Mouse (Mus musculus) hindbrain, embryonic 14.5 days (tissue): ENCODE data around the gene Ccdc183. TPM values are rescaled to one million over a fixed set of nuclear protein-coding genes. Genes with fewer than 3 reads are reported as not detected.
A peak's percentile ranks its signal among the peaks of the same experiment; 100 is the strongest.

ENCODE experiments used
- ATAC-seq: fragments of 200-750 bp; cut with Nextera tagmentation; 2 replicates; pipeline ENCODE4 v1.8.0; 2017; ENCODE audit warnings: moderate number of reproducible peaks, mild to moderate bottlenecking, moderate TSS enrichment, moderate library complexity; ENCODE audit not compliant: low FRiP score
- DNase-seq: peaks from one replicate; pipeline ENCODE4 v3.0.0-alpha.2; 2015; ENCODE audit warnings: low spot score
- H3K27ac ChIP-seq: fragments of 300-500 bp; sonication (generic); 2 replicates; pipeline ENCODE4 v1.5.1; 2014; ENCODE audit warnings: mild to moderate bottlenecking, moderate library complexity
- H3K27me3 ChIP-seq: fragments of 300-500 bp; sonication (generic); 2 replicates; pipeline ENCODE4 v1.6.1; 2014; ENCODE audit warnings: mild to moderate bottlenecking, low read length, mixed read lengths; ENCODE audit not compliant: control insufficient read depth, insufficient read depth
- H3K36me3 ChIP-seq: fragments of 300-500 bp; sonication (generic); replicated peaks from 2 replicates; pipeline ENCODE4 v1.6.1; 2014; ENCODE audit not compliant: control insufficient read depth, insufficient read depth
- H3K4me1 ChIP-seq: fragments of 300-500 bp; sonication (generic); replicated peaks from 2 replicates; pipeline ENCODE4 v1.6.1; 2014; ENCODE audit warnings: antibody characterized with exemption, low read length, mixed read lengths; ENCODE audit not compliant: control insufficient read depth, insufficient read depth
- H3K4me2 ChIP-seq: fragments of 300-500 bp; sonication (generic); replicated peaks from 2 replicates; pipeline ENCODE4 v1.6.1; 2014; ENCODE audit warnings: mild to moderate bottlenecking, moderate library complexity
- H3K4me3 ChIP-seq: fragments of 300-500 bp; sonication (generic); replicated peaks from 2 replicates; pipeline ENCODE4 v1.5.1; 2014; ENCODE audit warnings: mild to moderate bottlenecking, low read length
- H3K9ac ChIP-seq: fragments of 300-500 bp; sonication (generic); 2 replicates; pipeline ENCODE4 v1.6.1; 2014
- H3K9me3 ChIP-seq: fragments of 300-500 bp; sonication (generic); 2 replicates; pipeline ENCODE4 v1.6.1; 2016; ENCODE audit warnings: low read length; ENCODE audit not compliant: control insufficient read depth
- WGBS: fragments of 180-500 bp; shearing (Covaris S2); extraction: QIAGEN DNeasy Blood & Tissue Kit; methylation state at CpG from one replicate; pipeline ENCODE4 v1.1.7; 2014; 5-methylcytosine and 5-hydroxymethylcytosine counted together
- polyA plus RNA-seq: library from polyadenylated mRNA; unstranded; fragments of >200 nt; fragmentation: Nextera tagmentation; extraction: Ambion mirVana; gene quantifications from 2 replicates; pipeline ENCODE4 v1.2.1, GENCODE M21; 2014

Ccdc183 gene
- polyA plus RNA-seq, result 0.26 and 0.44 TPM in 2 replicates

DNA sequence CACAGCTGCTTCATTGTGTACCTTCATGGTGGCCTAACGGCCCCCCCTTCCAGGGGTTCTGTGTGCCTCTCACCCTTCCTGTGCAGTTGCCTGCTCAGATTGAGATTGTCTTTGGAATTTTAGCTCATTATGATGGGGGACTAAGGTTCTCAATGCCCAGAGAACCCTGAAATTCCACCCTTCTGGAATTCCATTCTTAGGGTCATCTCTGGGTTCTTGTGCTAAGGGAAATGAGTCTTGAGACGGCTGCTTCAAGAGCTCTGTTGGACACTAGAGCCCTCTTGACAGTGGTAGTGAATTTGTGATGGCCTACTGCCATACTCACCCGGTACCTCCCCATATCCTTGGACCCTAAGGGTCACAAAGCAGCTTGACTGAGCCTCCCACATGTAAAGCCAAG lies at the start of gene Ccdc183:
Gene Ccdc183 (minus strand): TSS at position 101 of the 400 bp plus-strand sequence.
- Histone ChIP-seq H3K4me1 (peaks cover 7% of the 10 kb centered on the region; the same call in 1 of the 2 replicates), H3K9ac (no peak within 1 kb of the TSS), H3K4me2 (no peak within 1 kb of the TSS), H3K9me3 (no peaks in the 10 kb centered on the region), H3K27ac (no peak within 1 kb of the TSS), H3K27me3 (peaks cover 41% of the 10 kb centered on the region), H3K4me3 (no peak within 1 kb of the TSS), H3K36me3 (no peaks in the 10 kb centered on the region)
- WGBS, result 74% methylated on average over 3 of the region's 3 CpGs
- no peak for DNase-seq
- ATAC-seq, result no peak

- ATAC-seq (no peak), DNase-seq (no peak)
- H3K4me1 ChIP-seq, result no peaks in the 10 kb centered on the region
- H3K9me3 ChIP-seq, result no peaks in the 10 kb centered on the region
- WGBS, result 72% methylated on average over 1 of the region's 1 CpGs
- no peaks in the 10 kb centered on the region for H3K27me3 ChIP-seq
- H3K27ac ChIP-seq, result no peak overlapping the region
- H3K4me2 ChIP-seq, result no peak overlapping the region
- no peak overlapping the region for H3K9ac ChIP-seq
- no peak overlapping the region for H3K4me3 ChIP-seq
- no peaks in the 10 kb centered on the region for H3K36me3 ChIP-seq
These were observed 49.0 kb upstream of the Ccdc183 start for GRCm38 (mm10) chr2:25666516-25666915.

GRCm38 (mm10) chr2:25664125-25664524 lies 46.6 kb upstream of the Ccdc183 start:
- WGBS, result 83% methylated on average over 5 of the region's 5 CpGs
- Histone ChIP-seq H3K4me3 (no peak overlapping the region), H3K27me3 (no peaks in the 10 kb centered on the region), H3K9ac (no peak overlapping the region), H3K4me2 (no peak overlapping the region), H3K9me3 (no peaks in the 10 kb centered on the region), H3K36me3 (no peaks in the 10 kb centered on the region), H3K27ac (no peak overlapping the region), H3K4me1 (no peaks in the 10 kb centered on the region)
- ATAC-seq (no peak), DNase-seq (no peak)

GRCm38 (mm10) chr2:25663511-25663910 lies 46.0 kb upstream of the Ccdc183 start:
- Histone ChIP-seq H3K9me3 (no peaks in the 10 kb centered on the region), H3K27ac (no peak overlapping the region), H3K4me2 (no peak overlapping the region), H3K36me3 (no peaks in the 10 kb centered on the region), H3K27me3 (no peaks in the 10 kb centered on the region), H3K4me1 (no peaks in the 10 kb centered on the region), H3K4me3 (no peak overlapping the region), H3K9ac (no peak overlapping the region)
- ATAC-seq (no peak), DNase-seq (peak; percentile 44)
- WGBS, result 73% methylated on average over 1 of the region's 1 CpGs

DNA sequence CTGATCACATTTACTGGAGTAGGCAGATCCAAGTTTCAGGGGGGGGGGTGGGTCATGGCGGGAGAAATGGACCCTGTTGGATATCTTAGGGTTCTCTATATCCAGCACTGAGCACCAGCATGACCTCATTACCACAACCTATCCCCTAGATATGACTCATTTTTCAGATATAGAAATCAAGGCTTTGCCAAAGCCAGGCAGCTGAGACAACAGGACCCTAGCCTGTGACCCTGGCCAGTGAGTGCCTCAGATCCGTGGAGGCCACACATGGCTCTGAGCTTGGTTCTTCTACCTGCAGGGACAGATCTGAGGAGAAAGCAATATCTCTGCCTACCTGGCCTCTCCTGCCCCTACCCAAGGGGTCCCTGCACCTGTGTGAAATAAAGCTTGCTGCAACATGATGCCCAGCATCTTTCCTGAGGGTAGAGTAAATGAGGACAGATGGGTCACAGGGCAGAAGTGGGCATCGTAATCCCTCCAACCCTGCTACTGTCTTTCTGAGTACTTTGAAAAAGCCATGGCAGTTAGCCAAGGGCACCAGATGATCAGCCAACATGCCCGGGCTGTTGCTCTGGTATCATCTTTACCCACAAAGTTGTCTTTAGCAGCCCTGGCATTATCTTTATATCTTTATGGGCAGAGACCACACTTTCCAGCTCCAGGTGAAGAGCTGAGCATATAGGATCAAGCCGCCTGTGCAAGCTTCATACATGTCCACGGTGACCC lies 43.9 kb upstream of the Ccdc183 start:
- DNase-seq, result no peak
- Histone ChIP-seq H3K4me2 (no peak overlapping the region), H3K4me3 (no peak overlapping the region), H3K36me3 (no peaks in the 10 kb centered on the region), H3K27me3 (no peaks in the 10 kb centered on the region), H3K4me1 (no peaks in the 10 kb centered on the region), H3K9me3 (no peaks in the 10 kb centered on the region), H3K27ac (no peak overlapping the region), H3K9ac (no peak overlapping the region)
- 82% methylated on average over 6 of the region's 6 CpGs for WGBS
- no peak for ATAC-seq

DNA sequence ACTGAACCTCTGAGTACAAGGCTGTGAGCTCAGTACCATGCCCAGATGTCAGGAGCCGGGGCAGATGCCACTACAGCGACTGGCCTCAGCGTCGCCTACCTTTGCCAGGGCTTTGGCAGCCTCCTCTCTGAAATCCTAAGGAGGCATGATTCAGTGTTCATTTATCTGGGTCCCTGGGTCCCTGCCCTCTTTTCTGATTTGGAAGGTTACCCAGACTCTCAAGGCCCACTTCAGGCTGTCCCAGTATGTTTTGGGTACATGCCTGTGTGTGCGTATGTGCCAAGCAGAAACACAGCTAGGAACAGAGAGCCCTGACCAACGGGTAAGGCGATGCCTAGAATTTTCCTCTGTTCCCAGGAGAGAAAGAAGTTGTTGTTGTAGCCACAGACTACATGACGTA lies 42.8 kb upstream of the Ccdc183 start:
- WGBS, result 91% methylated on average over 8 of the region's 8 CpGs
- H3K27ac ChIP-seq, result no peak overlapping the region

GRCm38 (mm10) chr2:25657652-25658051 lies 40.2 kb upstream of the Ccdc183 start, which contains the start of gene Lcn5:
TSS of gene Lcn5 (plus strand) at chr2:25657952.
- H3K9ac ChIP-seq, result no peak within 1 kb of the TSS
- H3K27ac ChIP-seq, result no peak within 1 kb of the TSS
- DNase-seq (no peak), ATAC-seq (no peak)
- H3K4me1 ChIP-seq, result no peaks in the 10 kb centered on the region
- no peaks in the 10 kb centered on the region for H3K36me3 ChIP-seq
- no peaks in the 10 kb centered on the region for H3K27me3 ChIP-seq
- H3K4me3 ChIP-seq, result no peak within 1 kb of the TSS
- no peak within 1 kb of the TSS for H3K4me2 ChIP-seq
- no peaks in the 10 kb centered on the region for H3K9me3 ChIP-seq

More for the DNA sequence above, 42.8 kb upstream of the Ccdc183 start:
- Histone ChIP-seq H3K27me3 (no peaks in the 10 kb centered on the region), H3K9me3 (no peaks in the 10 kb centered on the region), H3K4me1 (no peaks in the 10 kb centered on the region), H3K36me3 (no peaks in the 10 kb centered on the region), H3K4me2 (no peak overlapping the region), H3K9ac (no peak overlapping the region), H3K4me3 (no peak overlapping the region)
- DNase-seq (no peak), ATAC-seq (no peak)

DNA sequence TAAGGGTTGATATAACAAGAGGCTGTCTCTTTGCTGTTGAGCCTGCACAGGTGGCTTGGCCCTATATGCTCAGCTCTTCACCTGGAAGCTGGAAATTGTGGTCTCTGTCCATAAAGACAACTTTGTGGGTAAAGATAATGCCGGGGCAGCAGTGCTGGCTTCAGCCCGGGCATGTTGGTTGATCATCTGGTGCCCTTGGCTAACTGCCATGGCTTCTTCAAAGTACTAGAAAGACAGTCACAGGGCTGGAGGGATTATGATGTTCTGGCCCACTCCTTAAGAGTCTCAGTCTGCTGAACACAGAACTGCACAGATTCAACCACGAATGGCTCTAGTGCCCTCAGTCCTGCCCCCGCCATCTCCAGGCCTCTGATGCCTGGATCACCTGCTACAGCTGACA lies 39.8 kb upstream of the Ccdc183 start:
- no peak overlapping the region for H3K4me2 ChIP-seq
- 89% methylated on average over 4 of the region's 4 CpGs for WGBS
- no peaks in the 10 kb centered on the region for H3K27me3 ChIP-seq
- H3K4me3 ChIP-seq, result no peak overlapping the region
- DNase-seq (no peak), ATAC-seq (no peak)
- H3K9me3 ChIP-seq, result no peaks in the 10 kb centered on the region
- no peaks in the 10 kb centered on the region for H3K36me3 ChIP-seq
- no peak overlapping the region for H3K9ac ChIP-seq
- H3K4me1 ChIP-seq, result no peaks in the 10 kb centered on the region
- no peak overlapping the region for H3K27ac ChIP-seq

- DNase-seq (no peak), ATAC-seq (no peak)
- Histone ChIP-seq H3K27ac (no peak overlapping the region), H3K4me1 (no peaks in the 10 kb centered on the region), H3K9me3 (no peaks in the 10 kb centered on the region), H3K4me3 (no peak overlapping the region), H3K27me3 (no peaks in the 10 kb centered on the region), H3K36me3 (no peaks in the 10 kb centered on the region), H3K4me2 (no peak overlapping the region), H3K9ac (no peak overlapping the region)
- WGBS, result 87% methylated on average over 4 of the region's 4 CpGs
These were observed 39.2 kb upstream of the Ccdc183 start for GRCm38 (mm10) chr2:25656691-25657090.

DNA sequence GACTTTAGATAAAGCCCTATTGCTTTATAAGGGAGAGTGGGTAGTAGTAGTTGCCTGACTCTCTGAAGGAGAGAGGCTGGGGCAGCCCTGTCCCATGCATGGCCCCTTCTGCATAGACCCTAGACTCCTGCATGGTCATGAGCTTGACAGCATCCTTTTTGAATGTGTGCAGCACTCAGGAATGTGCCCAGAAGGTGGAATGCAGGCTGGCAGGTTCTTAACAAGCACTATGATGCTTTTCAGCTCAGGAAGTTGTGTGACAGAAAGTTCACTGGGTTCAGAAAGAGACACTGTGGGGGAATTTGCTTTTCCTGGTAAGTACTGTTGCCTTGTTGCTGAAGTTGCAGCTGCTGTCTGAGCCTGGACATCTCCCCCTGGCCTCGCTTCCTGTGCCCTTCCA lies 37.0 kb upstream of the Ccdc183 start:
- no peak overlapping the region for H3K27ac ChIP-seq
- H3K36me3 ChIP-seq, result no peaks in the 10 kb centered on the region
- DNase-seq (no peak), ATAC-seq (no peak)
- no peaks in the 10 kb centered on the region for H3K9me3 ChIP-seq
- no peak overlapping the region for H3K9ac ChIP-seq
- H3K27me3 ChIP-seq, result no peaks in the 10 kb centered on the region
- WGBS, result 71% methylated on average over 1 of the region's 1 CpGs
- H3K4me3 ChIP-seq, result no peak overlapping the region
- no peak overlapping the region for H3K4me2 ChIP-seq
- H3K4me1 ChIP-seq, result no peaks in the 10 kb centered on the region
